Mouse (Mus musculus) mouse embryonic stem cell (cell line): ENCODE measurements around the gene Sdk2.

Experiments
- in situ Hi-C, 2 experiments: fragments of 300-500 bp; cut with MboI; formaldehyde crosslinking; loops; 1 replicate in 1 of 2; 3 replicates in 1 of 2; pipeline ENCODE4 v1.14.3; 2019 to 2020; ENCODE audit warnings: low sequenced_read_pairs in 2 of 2, low pct_unique_long_range_greater_than_20kb in 1 of 2, mixed read lengths in 1 of 2; ENCODE audit not compliant: unreplicated experiment in 1 of 2

Sdk2 gene

DNA sequence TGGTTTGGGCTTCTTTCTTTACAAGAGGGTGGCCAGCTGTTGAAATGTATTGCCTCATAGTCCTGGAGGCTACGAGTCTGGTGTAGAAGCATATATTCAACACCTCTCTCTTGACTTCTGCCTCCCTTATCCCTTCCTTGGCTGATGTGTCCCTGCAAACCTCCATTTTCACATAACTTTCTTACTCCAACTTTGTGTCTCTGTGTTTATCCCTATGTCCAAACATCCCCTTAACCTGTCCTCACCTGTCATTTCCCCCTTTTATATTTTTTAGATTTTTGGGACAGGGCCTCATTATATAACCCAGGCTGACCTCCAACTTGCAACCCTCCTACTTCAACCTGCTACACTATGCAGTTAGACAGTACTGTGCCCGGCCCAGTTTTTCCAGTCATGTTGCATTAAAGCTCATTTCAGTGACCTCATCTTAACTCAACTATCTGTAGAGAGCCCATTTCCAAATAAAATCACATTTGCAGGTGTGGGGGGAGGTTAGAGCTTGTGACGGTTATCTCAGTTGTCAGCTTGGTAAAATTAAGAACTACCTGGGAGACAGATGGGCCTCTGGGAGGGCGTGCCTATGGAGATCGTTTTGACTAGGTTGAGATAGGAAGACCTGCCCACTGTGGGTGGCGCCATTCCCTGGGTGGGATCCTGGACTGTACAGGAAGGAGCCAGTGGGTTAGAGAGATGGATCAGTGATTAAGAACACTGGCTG lies 302.6 kb downstream of the Sdk2 start:
- in situ Hi-C loops: no loop called here

DNA sequence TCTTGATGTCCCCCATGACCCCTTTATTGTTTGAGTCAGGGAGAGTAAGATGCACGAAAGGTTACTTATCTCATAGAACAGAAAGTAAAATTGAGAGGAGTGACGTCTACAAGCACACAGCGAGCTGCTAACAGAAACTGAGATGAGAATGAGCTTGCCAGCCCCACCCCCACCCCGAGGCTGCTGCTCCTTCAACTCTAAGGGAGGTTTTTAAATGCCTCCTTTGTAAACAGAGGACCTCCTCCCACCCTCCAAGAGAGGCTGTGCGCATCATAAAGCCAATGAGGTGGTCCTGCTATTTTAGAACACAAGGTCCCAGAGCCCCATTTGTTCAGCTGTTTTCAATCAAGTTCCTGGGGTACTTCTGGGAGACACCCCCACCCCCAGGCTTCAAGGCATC lies 303.4 kb downstream of the Sdk2 start:
- in situ Hi-C loops: no loop called here

DNA sequence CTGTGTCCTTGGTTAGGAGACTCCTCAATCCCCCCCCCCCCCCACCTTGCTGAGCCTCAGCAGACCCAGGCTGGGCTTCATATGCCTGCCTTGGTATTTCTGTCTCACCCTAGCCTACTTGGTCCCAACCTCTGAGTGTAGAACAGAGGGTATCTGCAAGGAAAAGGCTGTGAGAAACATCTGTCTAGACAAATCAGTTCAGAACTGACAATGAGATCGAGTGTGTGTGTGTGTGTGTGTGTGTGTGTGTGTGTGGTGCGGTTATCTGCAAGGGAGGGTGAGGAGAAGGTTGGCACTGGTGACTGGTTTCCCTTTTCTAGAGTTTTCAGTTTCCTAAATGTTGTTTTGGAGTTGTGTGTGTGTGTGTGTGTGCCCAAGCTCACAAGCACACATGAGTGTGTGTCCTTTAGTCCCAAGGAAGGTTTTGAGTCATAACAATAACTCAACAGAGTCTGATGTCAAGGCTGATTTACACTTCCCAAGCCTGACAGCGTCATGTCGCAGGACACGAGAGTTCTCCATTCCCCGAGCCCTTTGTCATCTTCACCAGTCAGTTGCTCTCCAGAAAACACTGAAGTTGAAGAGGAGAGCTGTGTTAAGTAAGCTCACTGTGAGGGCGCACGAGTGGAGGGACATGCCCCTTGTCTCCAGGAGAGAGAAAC lies 304.6 kb downstream of the Sdk2 start:
- in situ Hi-C loops: no loop called here

DNA sequence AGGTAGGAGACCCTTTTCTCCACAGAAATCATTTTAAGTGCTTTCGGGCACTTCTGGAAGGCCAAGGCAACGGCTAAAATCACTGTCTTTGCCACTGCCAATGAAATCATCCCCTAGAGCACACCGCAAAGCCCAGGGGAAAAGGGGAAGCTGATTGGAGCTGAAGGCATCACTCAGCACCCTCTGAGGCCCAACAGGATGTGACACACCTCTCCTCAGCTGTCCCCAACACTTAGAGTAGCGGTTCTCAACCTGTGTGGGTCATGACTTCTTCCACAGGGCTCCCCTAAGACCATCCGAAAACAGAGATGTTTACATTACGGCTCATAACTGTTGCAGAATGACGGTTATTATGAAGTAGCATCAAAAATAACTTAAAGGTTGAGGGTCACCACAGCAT lies 305.2 kb downstream of the Sdk2 start:
- in situ Hi-C loops: no loop called here

DNA sequence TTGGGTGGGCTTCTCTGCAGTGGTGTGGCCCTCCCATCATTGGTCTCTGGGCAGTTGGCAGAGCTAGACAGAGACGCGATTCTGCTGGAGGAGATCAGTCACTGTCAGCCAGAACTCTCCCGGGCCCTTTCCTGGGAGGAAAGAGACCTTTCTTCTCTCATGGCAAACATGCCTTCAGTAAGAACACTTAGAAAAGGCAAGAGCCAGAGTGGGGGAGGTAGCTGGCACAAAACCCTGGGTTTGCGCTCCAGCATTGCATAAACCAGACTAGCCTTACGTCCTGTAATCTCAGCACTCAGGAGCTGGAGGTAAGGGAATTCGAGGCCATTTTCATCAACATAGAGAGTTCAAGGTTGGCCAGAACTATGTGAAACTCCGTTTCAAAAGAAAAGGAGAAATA lies 306.4 kb downstream of the Sdk2 start:
- in situ Hi-C loops: no loop called here

DNA sequence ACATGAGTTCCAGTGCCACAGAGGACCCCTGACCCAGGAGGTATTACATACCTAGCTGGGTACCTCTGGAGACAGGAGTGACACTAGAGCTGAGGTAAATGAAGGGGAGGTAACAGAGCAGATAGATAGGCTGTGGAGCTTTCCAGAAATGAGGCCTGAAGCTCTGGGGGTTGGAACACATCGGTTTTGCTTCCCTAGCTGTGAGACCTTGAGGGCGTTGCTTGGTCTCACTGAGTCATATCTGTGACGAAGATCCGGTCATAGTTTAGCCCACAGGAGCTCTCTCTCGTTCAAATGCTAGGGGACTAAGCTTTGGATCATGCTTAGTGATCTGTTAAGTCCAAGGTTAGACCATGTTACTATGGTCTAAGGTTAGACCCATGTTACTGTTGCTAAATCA lies 308.0 kb downstream of the Sdk2 start:
- in situ Hi-C loops: no loop called here

DNA sequence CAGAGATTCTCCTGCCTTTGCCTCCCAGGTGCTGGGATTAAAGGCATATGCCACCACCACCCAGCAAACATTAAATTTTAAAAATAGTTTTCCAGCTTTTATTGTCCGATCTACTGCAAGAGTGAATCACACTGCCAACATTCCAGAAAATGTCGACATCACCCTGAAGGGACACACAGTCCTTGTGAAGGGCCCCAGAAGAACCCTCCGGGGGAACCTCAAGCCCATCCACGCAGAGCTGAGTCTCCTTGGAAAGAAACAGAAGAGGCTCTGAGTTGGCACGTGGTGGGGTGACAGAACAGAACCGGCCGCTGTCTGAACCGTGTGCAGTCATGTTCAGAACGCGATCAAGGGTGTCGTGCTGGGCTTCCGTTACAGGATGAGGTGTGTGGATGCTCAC lies 310.3 kb downstream of the Sdk2 start:
- in situ Hi-C loops: no loop called here

DNA sequence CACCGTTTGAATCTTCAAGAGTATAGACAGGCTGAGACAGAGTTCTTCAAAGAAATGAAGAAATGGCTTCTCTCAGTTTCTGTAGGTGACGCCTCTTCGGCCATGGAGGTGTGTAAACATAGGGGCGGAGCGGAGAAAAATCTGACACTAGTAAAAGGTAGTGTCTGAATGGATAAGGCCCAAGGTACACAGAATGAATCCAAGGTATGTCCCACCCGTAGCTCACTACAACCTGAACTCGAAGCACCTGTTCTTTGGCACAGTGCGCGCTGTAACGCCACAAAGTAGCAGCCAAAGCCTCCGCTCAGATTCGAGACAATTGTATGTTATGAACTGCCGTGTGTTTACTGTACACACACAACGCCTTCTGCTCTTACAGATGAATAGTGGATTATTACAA lies 311.0 kb downstream of the Sdk2 start:
- in situ Hi-C loops: no loop called here

DNA sequence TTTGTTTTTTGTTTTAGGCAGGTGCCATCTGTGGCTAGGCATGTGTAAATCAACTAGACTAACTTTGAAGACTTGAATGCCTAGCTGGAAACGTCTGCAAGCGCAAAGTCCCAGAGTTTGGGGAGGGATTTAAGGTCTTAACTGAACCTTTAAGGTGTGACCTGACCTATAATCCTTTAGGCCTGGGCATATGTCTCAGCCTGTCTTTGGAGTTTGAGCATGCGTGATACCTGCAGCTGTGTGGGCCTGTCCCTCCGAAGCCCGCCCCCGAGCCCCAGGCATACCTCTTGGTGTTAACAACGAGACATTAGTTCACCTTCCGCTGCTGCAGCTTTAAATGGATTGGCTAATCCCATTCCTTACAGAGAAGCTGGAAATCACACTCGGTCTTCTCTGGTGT lies 312.0 kb downstream of the Sdk2 start:
- in situ Hi-C loops: no loop called here

DNA sequence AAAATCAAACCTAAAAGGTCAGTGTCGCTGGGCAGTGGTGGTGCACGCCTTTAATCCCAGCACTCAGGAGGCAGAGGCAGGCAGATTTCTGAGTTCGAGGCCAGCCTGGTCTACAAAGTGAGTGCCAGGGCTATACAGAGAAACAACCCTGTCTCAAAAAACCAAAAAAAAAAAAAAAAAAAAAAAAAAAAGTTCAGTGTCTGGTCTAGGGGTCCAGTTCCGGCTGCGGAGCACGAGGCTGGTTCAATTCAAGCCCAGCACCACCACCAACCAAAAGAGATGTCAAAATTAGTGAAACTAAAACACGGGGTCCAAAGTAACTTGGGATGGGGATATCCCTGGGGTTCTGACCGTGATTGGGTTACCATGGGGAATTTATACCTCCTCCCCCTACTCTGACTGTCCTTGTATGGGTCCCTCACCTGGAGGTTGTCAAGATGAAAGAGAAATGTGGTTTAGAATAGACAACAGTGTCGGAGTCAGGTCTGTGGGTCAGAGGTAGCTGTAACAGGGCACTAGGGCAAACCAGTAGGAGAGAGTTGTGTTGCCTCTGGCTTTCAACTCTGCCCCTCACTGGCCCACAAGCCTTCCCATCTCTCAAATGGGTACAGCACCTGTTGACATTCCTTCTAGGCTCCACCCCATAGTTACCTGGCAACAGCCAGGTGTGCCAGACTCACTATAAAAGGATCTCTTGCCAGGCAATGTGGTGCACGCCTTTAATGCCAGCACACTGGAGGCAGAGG lies 314.0 kb downstream of the Sdk2 start:
- in situ Hi-C loops: no loop called here

DNA sequence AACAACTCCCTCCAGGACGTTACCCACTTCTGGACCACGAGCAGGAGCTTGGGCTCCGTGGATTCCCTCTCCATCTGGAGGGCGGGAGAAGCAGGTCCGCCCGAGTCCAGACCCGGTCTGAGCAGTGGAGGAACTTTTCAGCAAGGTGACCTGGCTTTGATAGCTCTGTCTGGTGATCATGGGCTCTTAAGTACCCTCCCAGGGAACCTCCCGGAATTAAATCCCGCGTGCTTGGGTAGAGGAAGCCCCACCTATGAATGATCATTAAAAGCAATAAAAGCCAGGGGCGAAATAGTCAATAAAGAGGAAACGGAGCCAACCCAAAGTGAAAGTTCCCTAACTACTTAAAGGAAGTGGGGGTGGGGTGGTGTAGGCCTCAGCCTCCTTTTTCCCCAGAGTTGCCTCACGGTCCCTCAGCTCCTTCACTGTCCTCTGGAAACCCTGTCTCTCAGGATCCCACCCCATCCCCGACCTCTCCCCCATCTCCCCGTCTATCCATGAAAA lies 314.6 kb downstream of the Sdk2 start:
- in situ Hi-C loops: no loop called here

DNA sequence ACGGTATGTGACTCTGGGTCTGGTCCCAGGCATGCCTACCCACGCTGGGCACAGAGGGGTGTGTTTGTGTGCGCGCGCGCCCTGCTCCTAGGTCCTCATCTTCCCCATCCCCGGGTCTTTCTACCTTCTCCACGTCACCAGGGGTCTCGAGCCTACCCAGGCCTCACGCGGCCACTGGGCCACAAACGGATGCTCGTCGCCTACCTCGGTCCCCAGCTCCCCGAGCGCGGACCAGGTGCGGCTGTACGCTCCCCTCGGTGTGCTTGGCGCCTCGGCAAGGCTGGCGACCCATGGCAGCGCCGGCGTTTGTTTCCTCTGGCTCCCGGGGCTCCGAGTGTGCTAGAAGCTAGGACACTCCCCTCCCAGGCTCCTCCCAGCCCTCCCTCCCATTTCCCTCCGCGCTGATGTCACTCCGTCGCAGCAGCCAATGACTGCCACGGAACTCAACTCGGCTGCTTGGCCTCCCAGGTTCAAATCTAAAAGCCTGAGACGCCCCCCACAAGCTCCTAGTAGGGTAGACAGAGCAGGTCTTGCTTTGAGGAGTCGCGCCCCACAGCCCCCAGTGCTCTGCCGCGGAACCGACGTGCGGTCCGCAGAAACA lies 315.3 kb downstream of the Sdk2 start, which contains the start of gene Cdc42ep4:
Cdc42ep4 (minus strand) TSS at position 398 of the 601 bp plus-strand sequence.
- in situ Hi-C loops: no loop called here

DNA sequence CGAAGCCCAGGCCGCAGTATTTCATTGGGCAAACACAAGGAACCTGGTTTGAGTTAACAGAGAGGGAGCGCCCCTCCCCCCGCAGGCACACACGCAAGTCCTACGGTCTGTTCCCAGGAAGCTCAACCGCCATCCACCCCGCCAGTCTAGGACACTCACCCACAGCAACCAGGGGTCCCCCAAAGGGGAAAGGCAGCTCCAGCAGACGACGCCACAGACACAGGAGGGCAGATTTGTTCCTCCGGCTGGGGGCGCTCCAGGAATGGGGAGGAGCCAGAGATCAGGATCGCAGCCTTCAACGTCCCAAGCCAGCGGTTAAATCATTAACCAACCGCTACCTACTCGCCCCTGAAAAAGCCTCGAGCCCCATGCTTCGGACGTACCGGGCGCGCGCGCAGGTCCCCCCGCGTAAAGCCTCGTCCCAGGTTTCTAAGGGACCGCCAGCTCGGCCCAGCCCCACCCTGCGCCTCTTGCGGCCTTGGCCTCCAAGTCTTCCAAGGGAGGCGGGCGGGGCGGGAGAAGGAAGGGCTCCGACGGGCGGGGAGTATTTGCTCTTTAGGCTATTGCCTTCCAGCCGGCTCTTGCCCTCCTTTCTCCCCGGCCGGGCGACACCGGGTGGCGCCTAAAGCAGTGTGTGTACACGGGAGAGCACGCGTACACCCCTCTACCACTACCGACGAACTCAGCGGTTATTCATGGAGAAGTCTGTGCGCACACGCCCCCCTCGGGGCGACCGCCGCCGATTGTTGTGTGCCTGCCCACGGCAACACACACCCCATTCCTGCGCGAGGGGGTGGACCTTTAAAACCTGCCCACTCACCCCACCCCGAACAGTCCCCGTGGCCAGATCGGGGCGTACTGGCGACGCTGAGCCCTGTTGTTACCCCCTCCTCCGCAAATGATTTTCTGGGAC lies 316.0 kb downstream of the Sdk2 start:
- in situ Hi-C loops: no loop called here

DNA sequence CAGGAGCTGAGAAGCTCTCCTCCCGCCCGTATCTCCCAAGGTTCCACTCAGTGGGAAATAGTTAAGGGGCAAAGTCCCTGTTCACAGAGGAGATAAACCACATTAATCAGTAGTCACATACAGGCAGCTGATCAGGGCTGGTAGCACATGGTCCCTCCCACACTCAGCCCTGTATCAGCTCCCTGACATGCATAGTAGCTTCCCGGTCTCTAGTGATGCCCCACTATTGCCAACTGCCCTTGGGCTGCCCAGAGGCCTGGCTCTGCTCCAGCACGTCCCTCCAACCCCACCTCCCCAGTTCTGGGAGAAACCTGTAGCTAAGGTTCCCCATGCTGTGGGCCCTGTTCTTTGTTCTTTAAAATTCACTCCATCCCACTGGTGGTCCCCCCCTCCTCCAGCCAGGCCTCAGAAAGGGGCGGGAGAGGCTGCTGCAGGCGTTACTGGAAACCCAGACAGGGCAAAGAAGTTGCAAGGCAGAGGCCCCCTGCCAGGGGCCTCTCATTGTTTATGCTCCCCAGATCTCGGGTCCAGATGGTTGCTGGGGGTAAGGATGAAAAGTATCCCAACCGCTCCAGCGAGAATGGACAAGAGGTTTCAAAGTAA lies 317.0 kb downstream of the Sdk2 start:
- in situ Hi-C loops: no loop called here

DNA sequence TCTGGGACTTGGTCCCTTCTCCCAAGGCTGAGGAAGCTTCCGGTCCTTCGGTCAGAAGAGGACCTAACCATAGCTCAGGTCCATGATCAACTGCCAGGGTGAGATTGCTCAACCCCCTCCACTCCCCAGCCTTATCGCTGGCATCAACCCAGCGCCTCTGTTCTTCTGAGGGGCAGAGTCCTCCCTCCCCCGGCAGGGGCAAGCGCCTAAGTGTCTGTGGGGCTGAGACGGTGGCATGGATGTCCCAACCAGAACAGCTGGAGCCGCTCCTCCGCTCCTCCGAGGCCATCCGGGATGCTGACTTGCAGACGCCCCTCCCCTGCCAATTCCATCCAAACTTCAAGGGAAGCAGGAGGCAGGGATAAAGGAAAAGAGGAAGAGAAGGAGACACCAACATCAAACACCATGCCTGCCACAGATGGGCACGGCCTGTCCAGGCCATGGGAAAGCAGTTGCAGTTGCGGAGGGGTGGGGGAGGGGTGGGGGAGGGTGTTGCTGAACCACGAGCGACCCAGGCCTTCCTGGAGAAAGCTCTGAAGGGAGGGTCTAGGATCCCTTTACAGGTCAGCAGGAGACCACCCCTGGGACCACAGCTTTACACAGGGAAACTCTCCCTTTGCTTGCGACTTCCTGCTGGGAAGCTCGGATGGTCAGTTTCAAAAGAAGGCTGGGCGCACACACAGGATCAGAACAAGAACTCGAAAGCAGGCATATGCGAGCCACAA lies 317.9 kb downstream of the Sdk2 start:
- in situ Hi-C loops: no loop called here

DNA sequence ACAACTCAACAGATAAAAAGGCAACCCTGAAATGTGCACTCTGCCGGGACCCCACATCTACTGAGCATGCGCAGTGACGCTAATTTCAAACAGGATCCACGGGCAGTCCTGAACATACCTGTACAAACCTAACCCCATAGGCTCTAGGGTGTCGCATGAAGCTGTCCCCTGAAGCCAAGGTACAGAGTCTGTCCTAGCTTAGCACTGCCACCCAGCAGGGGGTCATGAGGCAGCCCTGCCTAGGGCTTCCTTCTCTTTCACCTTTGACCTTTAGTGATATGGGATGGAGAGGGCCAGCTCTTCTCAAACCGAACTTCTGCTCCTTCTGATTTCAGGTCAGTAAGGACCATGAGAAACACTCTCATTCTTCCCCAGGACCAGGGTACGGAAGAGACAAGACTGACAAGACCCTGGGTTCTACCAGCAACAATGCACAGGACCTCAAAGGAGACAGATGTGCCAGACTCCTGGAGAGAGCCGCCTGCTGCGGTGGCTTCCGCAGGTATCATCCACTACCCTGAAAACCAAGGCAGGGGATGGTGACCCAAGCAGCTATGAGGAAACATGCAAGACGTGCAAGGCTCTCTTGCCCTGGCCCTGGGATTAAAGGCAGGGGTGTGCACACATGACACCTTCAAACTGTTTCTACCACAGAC lies 319.0 kb downstream of the Sdk2 start:
- in situ Hi-C loops: no loop called here

DNA sequence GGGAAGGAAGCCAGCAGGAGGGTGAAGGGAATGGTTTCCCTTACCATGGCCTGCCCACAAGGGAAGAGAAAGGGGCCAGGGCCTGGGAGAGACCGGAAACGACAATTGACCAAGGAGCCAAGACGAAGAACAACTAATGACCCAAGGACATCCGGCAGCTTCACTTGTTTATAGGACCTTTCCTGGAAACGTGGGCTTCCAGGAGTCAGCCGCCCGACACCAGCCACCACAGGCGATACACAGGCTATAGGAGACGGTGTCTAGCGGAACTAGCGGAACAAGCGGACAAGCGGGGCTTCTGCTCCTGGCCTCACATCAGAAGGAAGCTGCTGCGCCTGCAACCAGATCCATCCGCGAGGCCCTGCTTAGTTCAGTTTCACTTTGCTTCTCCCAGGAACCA lies 319.8 kb downstream of the Sdk2 start:
- in situ Hi-C loops: no loop called here
